8 mouse cellular contexts compared by ENCODE assay signal in the genomic region with DNA sequence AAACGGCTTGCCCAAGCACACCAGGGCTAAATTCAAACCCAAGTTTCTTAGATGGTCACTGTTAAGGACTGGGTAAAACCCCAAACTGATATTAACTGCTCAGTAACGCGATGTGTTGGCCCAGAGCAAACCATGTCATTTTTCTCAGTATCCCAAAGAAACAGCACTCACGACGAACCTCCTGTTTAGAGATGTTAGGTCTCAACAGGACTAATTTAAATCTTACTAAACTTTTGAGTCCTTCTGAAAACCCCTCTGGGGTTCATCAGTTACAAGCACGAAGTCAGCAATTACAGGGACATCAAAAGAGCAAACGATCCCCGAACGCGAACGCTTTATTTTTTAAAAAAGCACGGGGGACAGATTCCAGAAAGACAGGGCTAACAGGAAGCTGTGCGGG. TPM values are rescaled to one million over a fixed set of nuclear protein-coding genes. Genes with fewer than 3 reads are reported as not detected.
DNase-seq lines count a peak whose midpoint lies in the region; ATAC-seq and TF ChIP-seq lines count a peak whose summit lies in the region.

No protein-coding gene starts in this region.

- H3K9me3 ChIP-seq in lung, postnatal 0 days (ENCODE audit: low read length): no peaks in the 10 kb centered on the region
- no peaks in the 10 kb centered on the region for H3K9me3 ChIP-seq in embryonic facial prominence, embryonic 12.5 days
- H3K9me3 ChIP-seq in intestine, postnatal 0 days (ENCODE audit: control insufficient read depth): no peaks in the 10 kb centered on the region

- no peak for DNase-seq in lung, postnatal 0 days (ENCODE audit: low spot score)
- no peak for DNase-seq in lung, postnatal 14 days
- no peak for DNase-seq in natural killer cell, adult 2 months (ENCODE audit: low spot score in 2 of 2)
- DNase-seq in left cerebral cortex, adult 8-10 months (ENCODE audit: low spot score in 2 of 2): no peak
- no peak for DNase-seq in kidney, postnatal 36 days

- no peak for TF ChIP-seq CTCF in lung, postnatal 0 days (IDR thresholded peaks at IDR 0.05)
- TF ChIP-seq CTCF in intestine, postnatal 0 days (IDR thresholded peaks at IDR 0.05; ENCODE audit: low read depth): no peak
- TF ChIP-seq CTCF in olfactory bulb, adult 2 months (IDR thresholded peaks at IDR 0.05; ENCODE audit: insufficient read depth, low read depth, low read length): no peak

- no peak for TF ChIP-seq EP300 in lung, postnatal 0 days (IDR thresholded peaks at IDR 0.05)

- H3K4me3 ChIP-seq in lung, postnatal 0 days (ENCODE audit: low read depth, low read length): peak overlapping the region; percentile 96
- peak overlapping the region; percentile 85 for H3K4me3 ChIP-seq in embryonic facial prominence, embryonic 12.5 days
- peak overlapping the region; percentile 92 for H3K4me3 ChIP-seq in intestine, postnatal 0 days (ENCODE audit: low read depth, low read length)
- peak overlapping the region; percentile 61 for H3K4me3 ChIP-seq in olfactory bulb, adult 2 months (ENCODE audit: insufficient read depth, low read depth, low read length)

- peak overlapping the region; percentile 99 for H3K27ac ChIP-seq in lung, postnatal 0 days (ENCODE audit: low read length)
- H3K27ac ChIP-seq in embryonic facial prominence, embryonic 12.5 days: peak overlapping the region; percentile 94
- H3K27ac ChIP-seq in intestine, postnatal 0 days (ENCODE audit: low read depth, low read length): peak overlapping the region; percentile 99
- H3K27ac ChIP-seq in olfactory bulb, adult 2 months (ENCODE audit: insufficient read depth, low read depth, low read length): no peak overlapping the region

- H3K9ac ChIP-seq in lung, postnatal 0 days (replicated peaks; ENCODE audit: low read depth): peak overlapping the region; percentile 94
- peak overlapping the region; percentile 87 for H3K9ac ChIP-seq in embryonic facial prominence, embryonic 12.5 days
- peak overlapping the region; percentile 97 for H3K9ac ChIP-seq in intestine, postnatal 0 days (ENCODE audit: low read depth, low read length)

- no peaks in the 10 kb centered on the region for H3K36me3 ChIP-seq in lung, postnatal 0 days (ENCODE audit: insufficient read depth, low read length)
- H3K36me3 ChIP-seq in embryonic facial prominence, embryonic 12.5 days: peaks cover 8% of the 10 kb centered on the region
- peaks cover 9% of the 10 kb centered on the region for H3K36me3 ChIP-seq in intestine, postnatal 0 days (ENCODE audit: control insufficient read depth, insufficient read depth)

- no peak for TF ChIP-seq POLR2A in olfactory bulb, adult 2 months (IDR thresholded peaks at IDR 0.05; ENCODE audit: insufficient read depth, low read depth, low read length)

- peaks cover 3% of the 10 kb centered on the region; the same call in 1 of the 2 replicates for H3K4me1 ChIP-seq in lung, postnatal 0 days (ENCODE audit: insufficient read depth, low read depth, low read length)
- H3K4me1 ChIP-seq in embryonic facial prominence, embryonic 12.5 days: peaks cover 17% of the 10 kb centered on the region
- H3K4me1 ChIP-seq in intestine, postnatal 0 days (replicated peaks; ENCODE audit: control insufficient read depth, insufficient read depth, low read length): no peaks in the 10 kb centered on the region
- peaks cover 4% of the 10 kb centered on the region for H3K4me1 ChIP-seq in olfactory bulb, adult 2 months (ENCODE audit: control insufficient read depth, insufficient read depth, low read length)

- 2% methylated on average over 13 of the region's 13 CpGs for WGBS in lung, postnatal 0 days
- 2% methylated on average over 13 of the region's 13 CpGs for WGBS in embryonic facial prominence, embryonic 12.5 days
- 3% methylated on average over 13 of the region's 13 CpGs for WGBS in intestine, postnatal 0 days
- WGBS in olfactory bulb, adult 2 months: 10% methylated on average over 13 of the region's 13 CpGs

- no peaks in the 10 kb centered on the region for H3K27me3 ChIP-seq in lung, postnatal 0 days (replicated peaks; ENCODE audit: insufficient read depth, low read length)
- no peaks in the 10 kb centered on the region for H3K27me3 ChIP-seq in embryonic facial prominence, embryonic 12.5 days
- H3K27me3 ChIP-seq in intestine, postnatal 0 days (replicated peaks; ENCODE audit: control insufficient read depth, insufficient read depth, low read length): no peaks in the 10 kb centered on the region

- H3K4me2 ChIP-seq in lung, postnatal 0 days (replicated peaks; ENCODE audit: low read depth, low read length): peak overlapping the region; percentile 64
- H3K4me2 ChIP-seq in embryonic facial prominence, embryonic 12.5 days (replicated peaks): peak overlapping the region; percentile 91
- peak overlapping the region; percentile 72 for H3K4me2 ChIP-seq in intestine, postnatal 0 days (replicated peaks; ENCODE audit: low read depth)

- ATAC-seq in lung, postnatal 0 days: no peak
- ATAC-seq in embryonic facial prominence, embryonic 12.5 days (ENCODE audit: insufficient number of reproducible peaks, insufficient read depth, low FRiP score, low TSS enrichment): no peak
- ATAC-seq in intestine, postnatal 0 days: no peak

RNA-seq across cellular contexts. Expression of a gene that starts 0.6 kb away (rescaled TPM):
- 4.4 and 5.8 TPM in 2 replicates for polyA plus RNA-seq in lung, postnatal 0 days (2015; fragmentation: Nextera tagmentation; extraction: Ambion mirVana)
- 9.2 and 10.4 TPM in 2 replicates for polyA plus RNA-seq in embryonic facial prominence, embryonic 12.5 days (2016; fragmentation: Nextera tagmentation; extraction: Ambion mirVana)
- 1.3 and 1.9 TPM in 2 replicates for polyA plus RNA-seq in intestine, postnatal 0 days (2015; fragmentation: Nextera tagmentation; extraction: Ambion mirVana)
- not detected in 2 replicates for polyA plus RNA-seq in olfactory bulb, adult 2 months (2012; ENCODE audit: insufficient read depth, insufficient read length, low replicate concordance, missing spikeins)
- total RNA-seq in left cerebral cortex, adult 8-10 months (2022): 1 to 10 TPM; 2.2 to 4.0 (median 3.0) TPM

RNA-seq across cellular contexts. Expression of a gene that starts 0.6 kb away (rescaled TPM):
- polyA plus RNA-seq in lung, postnatal 0 days (2015; fragmentation: Nextera tagmentation; extraction: Ambion mirVana): 1,414 and 1,430 TPM in 2 replicates
- polyA plus RNA-seq in embryonic facial prominence, embryonic 12.5 days (2016; fragmentation: Nextera tagmentation; extraction: Ambion mirVana): 959 and 960 TPM in 2 replicates
- polyA plus RNA-seq in intestine, postnatal 0 days (2015; fragmentation: Nextera tagmentation; extraction: Ambion mirVana): 1,062 and 1,144 TPM in 2 replicates
- polyA plus RNA-seq in olfactory bulb, adult 2 months (2012; ENCODE audit: insufficient read depth, insufficient read length, low replicate concordance, missing spikeins): not detected in 2 replicates
- total RNA-seq in left cerebral cortex, adult 8-10 months (2022): 10 to 100 TPM; 43.0 to 60.5 (median 49.9) TPM

RNA-seq across cellular contexts. Expression of a gene that starts 22.2 kb away (rescaled TPM):
- polyA plus RNA-seq in lung, postnatal 0 days (2015; fragmentation: Nextera tagmentation; extraction: Ambion mirVana): 38.4 and 39.8 TPM in 2 replicates
- 55.4 and 59.7 TPM in 2 replicates for polyA plus RNA-seq in embryonic facial prominence, embryonic 12.5 days (2016; fragmentation: Nextera tagmentation; extraction: Ambion mirVana)
- 28.1 TPM in 2 replicates for polyA plus RNA-seq in intestine, postnatal 0 days (2015; fragmentation: Nextera tagmentation; extraction: Ambion mirVana)
- polyA plus RNA-seq in olfactory bulb, adult 2 months (2012; ENCODE audit: insufficient read depth, insufficient read length, low replicate concordance, missing spikeins): not detected in 2 replicates
- total RNA-seq in left cerebral cortex, adult 8-10 months (2022): 10 to 100 TPM; 17.3 to 19.8 (median 17.8) TPM

RNA-seq across cellular contexts. Expression of a gene that starts 49.4 kb away (rescaled TPM):
- 14.8 and 15.9 TPM in 2 replicates for polyA plus RNA-seq in lung, postnatal 0 days (2015; fragmentation: Nextera tagmentation; extraction: Ambion mirVana)
- polyA plus RNA-seq in embryonic facial prominence, embryonic 12.5 days (2016; fragmentation: Nextera tagmentation; extraction: Ambion mirVana): 7.7 and 10.6 TPM in 2 replicates
- 8.1 and 8.3 TPM in 2 replicates for polyA plus RNA-seq in intestine, postnatal 0 days (2015; fragmentation: Nextera tagmentation; extraction: Ambion mirVana)
- not detected in 2 replicates for polyA plus RNA-seq in olfactory bulb, adult 2 months (2012; ENCODE audit: insufficient read depth, insufficient read length, low replicate concordance, missing spikeins)
- total RNA-seq in left cerebral cortex, adult 8-10 months (2022): 10 to 100 TPM in 1 of 4 experiments, 1 to 10 TPM in 3; 5.9 to 10.5 (median 9.7) TPM

Comparison
In these comparisons a context has a peak if more than half of its experiments do, and no peak if none do; other contexts are left out.
1. RNA of a gene that starts 0.6 kb away (polyA plus RNA-seq): 1,414 to 1,430 TPM in lung, postnatal 0 days, 1,062 to 1,144 TPM in intestine, postnatal 0 days and 959 to 960 TPM in embryonic facial prominence, embryonic 12.5 days; not detected in olfactory bulb, adult 2 months; every median in the first group is over 100 times any median in the second.
2. Peak in every context shown above with its lines, with median percentiles within 50 percentile points of each other: H3K4me2 ChIP-seq, H3K4me3 ChIP-seq and H3K9ac ChIP-seq.